Mouse (Mus musculus): ENCODE data around the gene Pgap2.

DNA sequence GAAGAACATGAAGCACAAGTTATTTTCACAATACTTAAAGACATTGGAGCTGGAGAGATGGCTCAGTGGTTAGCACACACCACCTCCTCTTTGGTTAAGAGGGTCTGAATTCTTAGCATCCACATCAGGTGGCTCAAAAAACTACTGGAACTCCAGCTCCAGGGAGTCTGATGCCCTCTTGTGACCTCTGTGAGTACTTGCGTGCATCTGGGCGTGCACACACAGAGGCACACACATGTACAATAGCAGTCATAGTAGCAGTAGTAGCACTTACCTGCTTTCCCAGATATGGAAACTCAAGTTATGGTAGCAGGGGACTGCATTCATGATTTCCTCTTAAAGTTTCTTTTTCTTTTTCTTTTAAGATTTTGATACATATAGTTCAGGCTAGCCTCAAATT is 53.0 kb downstream of the Pgap2 start:
- TF ChIP-seq CTCF (IDR thresholded peaks at IDR 0.05; ENCODE audit: extremely low read depth, insufficient read length, insufficient replicate concordance, low read depth, low read length) (no peak), POLR2A (IDR thresholded peaks at IDR 0.05; ENCODE audit: low read depth, low read length) (no peak)
